Mouse (Mus musculus): ENCODE measurements around the gene Smoc2.

DNA sequence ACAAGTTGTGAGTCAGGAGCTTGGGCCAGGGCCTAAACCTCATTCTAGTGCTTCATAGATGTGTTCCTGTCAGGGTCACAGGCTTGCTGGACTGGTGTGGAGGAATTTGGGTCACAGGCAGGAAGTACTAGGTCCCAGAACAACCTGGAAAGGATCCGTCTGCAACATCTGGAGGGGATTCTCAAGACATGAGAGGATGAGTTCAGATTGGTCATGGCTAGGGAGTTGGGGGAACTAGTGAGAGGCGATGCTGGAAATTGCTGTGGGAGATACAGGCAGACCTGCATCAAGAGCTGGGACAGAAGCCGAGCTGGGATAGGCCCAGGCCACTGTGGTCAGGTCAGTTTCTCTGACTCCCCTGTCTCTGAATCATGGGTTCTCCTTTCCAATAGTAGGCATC, 15.8 kb downstream of the Smoc2 start:
- TF ChIP-seq CTCF (IDR thresholded peaks at IDR 0.05; ENCODE audit: low read depth) (no peak), EP300 (IDR thresholded peaks at IDR 0.05; ENCODE audit: low read depth) (no peak)
